Mouse (Mus musculus) ovary, adult 18-20 months (tissue): ENCODE measurements around the gene B830017H08Rik.

ENCODE experiments used
- DNase-seq: peaks from one replicate; pipeline ENCODE4 v3.0.0; 2022; ENCODE audit warnings: low spot score, mixed read lengths

B830017H08Rik gene

GRCm38 (mm10) chr16:17851860-17852259 is 18.9 kb downstream of the B830017H08Rik start:
- DNase-seq: no peak

GRCm38 (mm10) chr16:17853263-17853662 is 20.3 kb downstream of the B830017H08Rik start:
- no peak for DNase-seq

GRCm38 (mm10) chr16:17857157-17857556 is 24.2 kb downstream of the B830017H08Rik start:
- no peak for DNase-seq

GRCm38 (mm10) chr16:17858592-17858991 is 25.7 kb downstream of the B830017H08Rik start:
- no peak for DNase-seq

- no peak for DNase-seq
These were observed 32.4 kb downstream of the B830017H08Rik start for GRCm38 (mm10) chr16:17865293-17865692.

- no peak for DNase-seq
These were observed 32.8 kb downstream of the B830017H08Rik start for GRCm38 (mm10) chr16:17865770-17866169.

GRCm38 (mm10) chr16:17871248-17871647 is 38.3 kb downstream of the B830017H08Rik start:
- DNase-seq: no peak

- no peak for DNase-seq
These were observed 40.1 kb downstream of the B830017H08Rik start for GRCm38 (mm10) chr16:17872995-17873394.

GRCm38 (mm10) chr16:17875174-17875573 is 42.3 kb downstream of the B830017H08Rik start:
- DNase-seq: no peak

GRCm38 (mm10) chr16:17876096-17876495 is 43.2 kb downstream of the B830017H08Rik start:
- no peak for DNase-seq

- DNase-seq: no peak
These were observed 46.6 kb downstream of the B830017H08Rik start for GRCm38 (mm10) chr16:17879571-17879970.

- DNase-seq: no peak
These were observed 49.3 kb downstream of the B830017H08Rik start for GRCm38 (mm10) chr16:17882196-17882595.

- no peak for DNase-seq
These were observed 51.2 kb downstream of the B830017H08Rik start for GRCm38 (mm10) chr16:17884116-17884515.
